Mouse (Mus musculus) ovary, postnatal 36 days (tissue): ENCODE results near the gene Spp1.

Source experiments
- DNase-seq: peaks from one replicate; pipeline ENCODE4 v3.0.0; 2022; ENCODE audit warnings: low spot score, mixed read lengths

Spp1 gene

DNA sequence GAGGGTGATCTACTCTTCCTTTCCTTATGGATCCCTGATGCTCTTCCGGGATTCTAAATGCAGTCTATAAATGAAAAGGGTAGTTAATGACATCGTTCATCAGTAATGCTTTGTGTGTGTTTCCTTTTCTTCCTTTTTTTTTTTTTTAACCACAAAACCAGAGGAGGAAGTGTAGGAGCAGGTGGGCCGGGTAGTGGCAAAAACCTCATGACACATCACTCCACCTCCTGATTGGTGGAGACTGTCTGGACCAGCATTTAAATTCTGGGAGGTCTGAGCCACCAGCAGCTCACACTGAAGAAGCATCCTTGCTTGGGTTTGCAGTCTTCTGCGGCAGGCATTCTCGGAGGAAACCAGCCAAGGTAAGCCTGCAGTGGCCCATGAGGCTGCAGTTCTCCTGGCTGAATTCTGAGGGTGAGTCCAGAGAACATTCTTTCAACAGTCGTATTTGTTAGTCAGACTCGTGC lies at the start of gene Spp1:
TSS of gene Spp1 (plus strand) at position 284 of the 467 bp plus-strand sequence.
- no peak for DNase-seq

DNA sequence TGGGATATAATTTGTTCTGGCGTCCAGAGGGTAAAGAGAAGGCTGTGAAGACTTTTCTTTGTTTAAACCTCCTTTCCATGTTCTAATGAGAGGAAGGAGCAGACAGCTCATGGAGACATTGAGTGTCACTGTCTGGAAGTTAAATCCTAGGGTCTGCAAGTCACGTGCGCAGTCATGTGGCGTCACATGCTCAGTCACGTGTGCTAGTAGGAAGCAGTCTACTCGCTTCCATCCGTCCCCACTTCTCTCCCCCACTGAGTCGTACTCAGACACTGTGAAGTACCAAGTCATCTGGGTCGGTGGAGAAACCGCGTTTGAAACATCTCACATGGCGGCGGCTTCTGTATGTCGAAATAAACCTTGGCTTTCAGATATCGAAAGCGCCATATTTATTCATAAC lies 49.4 kb upstream of the Spp1 start:
- no peak for DNase-seq

DNA sequence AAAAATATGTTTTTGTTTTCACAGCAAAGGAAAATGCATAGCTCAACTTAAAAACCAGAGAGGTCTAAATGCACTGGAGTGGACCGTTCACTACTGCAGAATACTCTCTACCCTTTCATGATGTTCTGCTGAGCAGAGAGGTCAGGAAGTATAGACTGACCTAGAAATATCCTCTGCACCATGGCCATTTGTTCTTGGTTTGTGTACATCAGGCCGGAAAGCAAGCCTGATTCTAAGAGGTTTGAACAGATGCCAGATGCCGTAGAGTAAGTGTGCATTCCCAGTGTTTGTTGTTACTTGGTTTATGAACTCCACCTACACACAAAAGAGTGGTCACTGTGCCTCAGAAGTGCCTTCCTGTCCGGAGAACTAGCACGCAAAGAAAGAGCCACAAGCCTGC lies 48.0 kb upstream of the Spp1 start:
- no peak for DNase-seq

DNA sequence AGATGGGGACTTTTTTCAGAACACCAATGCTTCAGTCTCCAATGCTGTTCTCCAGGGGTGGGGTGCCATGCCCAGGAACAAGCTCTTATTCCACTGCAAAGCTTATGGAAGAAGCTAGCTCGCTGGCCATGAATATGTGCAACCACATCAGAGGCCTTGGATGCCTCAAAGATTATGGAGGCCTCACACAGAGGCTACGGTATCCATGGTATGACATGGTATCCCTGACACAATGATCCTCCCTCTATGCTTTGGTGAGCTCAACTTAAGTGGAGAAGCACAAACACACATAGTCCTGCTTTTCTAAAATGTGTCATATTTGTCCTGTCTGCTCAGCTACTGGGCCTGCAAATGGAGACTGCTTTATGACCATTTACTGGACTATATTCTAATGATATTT lies 44.0 kb upstream of the Spp1 start:
- DNase-seq: no peak

DNA sequence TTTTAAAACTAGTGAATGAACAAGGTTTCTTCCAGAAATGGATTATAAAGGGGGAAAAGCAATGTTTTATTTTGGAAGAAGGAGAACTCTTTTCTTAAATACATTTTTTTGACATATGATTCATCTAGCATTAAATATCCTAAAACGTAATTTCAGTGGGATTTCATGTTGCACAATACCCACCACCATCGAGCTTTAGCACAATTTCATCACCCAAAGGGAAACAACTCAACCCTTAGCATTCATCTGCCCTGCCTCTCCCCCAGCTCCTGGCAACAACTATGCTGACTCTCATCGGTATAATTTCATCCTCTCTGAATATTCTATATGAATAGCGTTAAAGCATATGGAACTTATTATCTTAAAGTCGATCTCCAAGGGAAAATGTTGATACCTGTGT lies 42.1 kb upstream of the Spp1 start:
- DNase-seq: no peak

DNA sequence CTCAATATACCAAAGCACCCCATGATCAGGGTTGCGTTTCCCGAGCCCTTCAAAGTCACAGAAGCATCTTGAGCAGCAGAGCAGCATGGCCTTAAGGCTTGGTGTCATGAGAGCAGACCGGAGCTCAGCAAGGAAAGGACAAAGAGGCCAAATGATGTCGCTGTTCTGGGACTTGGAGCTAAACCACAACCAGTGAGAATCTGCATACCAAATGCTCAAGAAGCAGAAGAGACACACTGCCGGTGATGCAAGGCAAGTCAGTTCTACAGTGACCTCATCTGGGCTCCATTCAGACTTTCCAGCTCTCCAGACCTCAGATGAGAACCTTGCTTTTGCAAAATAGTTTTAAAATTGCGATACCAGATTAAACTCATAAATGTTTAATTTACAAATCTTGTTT lies 38.6 kb upstream of the Spp1 start:
- no peak for DNase-seq

DNA sequence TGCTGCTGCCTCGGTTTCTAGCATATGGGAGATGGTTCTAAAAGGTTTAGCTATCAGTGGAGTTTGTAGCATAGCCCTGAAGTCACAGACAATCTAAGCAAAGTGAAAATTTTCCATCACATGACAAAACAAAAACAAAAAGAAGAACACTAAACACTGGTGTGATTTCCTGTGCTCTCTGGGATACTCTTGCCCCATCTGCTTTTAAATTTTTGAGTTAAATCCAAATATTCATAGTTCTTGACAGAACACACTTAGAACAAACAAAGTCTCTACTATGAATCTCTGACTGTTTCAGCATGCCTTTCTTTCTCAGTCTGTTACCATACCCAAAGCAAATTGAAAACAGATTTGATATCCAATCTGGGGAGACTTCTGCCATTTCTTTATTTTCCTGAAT lies 36.9 kb upstream of the Spp1 start:
- no peak for DNase-seq

DNA sequence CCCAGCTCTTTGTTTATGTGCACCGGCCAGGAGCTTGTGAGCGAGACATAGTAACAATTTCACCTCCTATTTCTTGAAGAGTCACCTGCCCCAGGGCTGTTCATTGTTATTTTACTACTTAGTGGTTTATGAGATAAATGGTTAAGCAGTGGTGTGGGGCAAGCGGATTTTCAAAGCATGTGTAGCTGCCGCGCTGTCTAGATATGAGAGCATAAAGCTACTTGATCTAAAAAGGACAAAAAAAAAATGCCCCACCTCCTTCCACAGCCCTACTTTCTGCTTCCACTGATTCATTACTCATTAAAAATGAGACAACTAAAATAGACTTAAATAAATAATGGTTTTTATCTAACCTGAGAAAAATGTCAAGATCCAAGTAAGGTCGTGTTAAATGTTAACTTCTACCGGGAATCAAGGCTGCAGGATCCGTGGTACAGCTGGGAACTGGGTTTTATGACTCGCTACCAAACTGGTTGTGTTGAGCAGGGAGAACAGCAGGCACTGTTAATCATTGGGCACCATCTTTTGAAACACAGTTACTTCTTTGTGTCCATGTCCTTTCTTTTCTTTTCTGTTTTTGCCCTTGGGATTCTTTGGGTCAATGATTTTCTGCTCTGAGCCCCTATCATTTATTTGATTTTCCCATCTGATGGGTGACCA lies 35.5 kb upstream of the Spp1 start:
- no peak for DNase-seq

DNA sequence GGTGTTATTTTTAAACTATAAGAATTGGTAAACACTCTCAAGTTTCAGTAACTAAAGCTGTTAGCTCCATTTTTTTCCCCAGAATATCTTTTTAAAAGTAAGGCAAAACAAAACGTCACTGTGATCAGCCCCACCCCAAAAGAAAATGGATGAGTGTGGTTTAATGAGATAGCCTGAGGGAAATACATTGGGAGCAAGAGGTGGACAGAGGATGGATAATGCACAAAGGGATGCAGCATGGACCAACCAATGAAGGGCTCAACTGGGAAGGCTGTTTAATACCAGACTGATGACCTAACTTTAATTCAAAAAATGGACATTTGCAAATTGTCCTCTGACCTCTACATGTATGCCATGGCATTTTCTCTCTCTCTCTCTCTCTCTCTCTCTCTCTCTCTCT lies 34.9 kb upstream of the Spp1 start:
- no peak for DNase-seq

DNA sequence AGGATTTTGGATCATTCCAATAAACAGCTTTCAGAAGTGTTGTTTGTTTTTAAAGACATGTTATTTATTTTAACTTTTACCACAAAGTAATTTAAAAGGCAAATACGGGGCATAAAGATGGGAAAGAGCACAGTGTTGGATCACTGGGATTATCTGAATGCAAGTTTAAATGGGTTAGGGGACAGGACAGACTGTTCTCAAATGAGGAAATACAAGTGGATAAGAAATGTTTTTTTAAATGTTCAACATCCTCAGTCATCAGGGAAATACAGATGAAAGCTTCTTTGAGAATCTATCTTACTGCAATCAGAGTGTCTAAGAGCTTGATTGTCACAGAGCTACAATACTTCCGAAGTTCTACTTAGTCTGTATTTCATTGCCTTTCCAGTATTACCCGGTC lies 32.3 kb upstream of the Spp1 start:
- DNase-seq: no peak

DNA sequence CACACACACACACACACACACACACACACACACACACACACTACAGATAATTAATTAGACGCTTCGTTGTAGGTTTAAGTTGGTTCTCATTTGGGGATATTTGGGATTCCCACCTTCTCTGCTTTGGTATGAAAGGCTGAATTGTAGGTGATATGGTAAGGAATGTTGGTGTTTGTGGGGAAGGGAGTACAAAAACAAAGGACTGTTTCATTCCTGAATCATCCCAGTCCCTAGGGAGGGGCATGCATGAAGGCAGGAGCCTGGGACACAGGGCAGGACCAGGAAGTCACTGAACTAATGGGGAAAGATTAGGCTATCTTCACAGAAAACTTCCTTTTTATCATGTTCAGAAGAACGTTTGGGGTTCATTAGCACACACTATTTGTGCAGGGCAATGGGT lies 31.6 kb upstream of the Spp1 start:
- DNase-seq: no peak

DNA sequence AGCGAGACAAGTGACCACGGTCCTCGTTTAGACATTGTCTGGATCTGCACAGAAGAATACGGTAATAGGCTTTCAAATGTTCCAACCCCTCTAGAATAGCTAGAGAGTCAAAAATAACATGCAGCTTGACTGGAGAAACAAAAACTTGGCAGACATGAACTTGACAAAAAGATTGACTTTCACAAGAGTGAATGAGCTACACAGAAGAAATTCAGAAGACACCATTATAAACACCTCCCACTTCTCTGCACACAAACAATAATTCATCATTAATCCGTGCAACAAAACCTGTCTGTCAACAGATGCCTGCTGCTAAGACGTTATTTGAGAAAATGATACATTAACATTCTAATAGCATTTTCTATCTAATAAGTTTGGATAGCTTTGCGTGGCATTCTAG lies 30.4 kb upstream of the Spp1 start:
- DNase-seq: no peak

DNA sequence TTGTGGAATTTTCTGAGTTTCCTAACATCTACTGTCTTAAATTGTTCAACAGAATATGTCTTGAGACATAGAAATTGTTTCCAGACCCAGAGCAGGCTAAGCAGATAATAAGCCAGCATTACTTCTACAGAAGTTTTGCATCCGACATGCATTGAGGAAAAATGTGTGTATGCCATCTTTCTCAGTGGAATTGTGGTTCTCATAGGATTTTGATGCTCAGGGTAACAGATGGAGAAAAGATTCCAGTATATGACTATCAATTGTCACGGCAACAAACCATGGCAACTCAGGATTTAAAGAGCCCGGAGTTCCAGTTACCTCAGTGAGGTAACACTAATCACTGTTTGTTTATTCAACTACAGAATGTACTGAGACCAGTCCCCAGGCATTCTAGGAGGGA lies 29.9 kb upstream of the Spp1 start:
- DNase-seq: no peak

DNA sequence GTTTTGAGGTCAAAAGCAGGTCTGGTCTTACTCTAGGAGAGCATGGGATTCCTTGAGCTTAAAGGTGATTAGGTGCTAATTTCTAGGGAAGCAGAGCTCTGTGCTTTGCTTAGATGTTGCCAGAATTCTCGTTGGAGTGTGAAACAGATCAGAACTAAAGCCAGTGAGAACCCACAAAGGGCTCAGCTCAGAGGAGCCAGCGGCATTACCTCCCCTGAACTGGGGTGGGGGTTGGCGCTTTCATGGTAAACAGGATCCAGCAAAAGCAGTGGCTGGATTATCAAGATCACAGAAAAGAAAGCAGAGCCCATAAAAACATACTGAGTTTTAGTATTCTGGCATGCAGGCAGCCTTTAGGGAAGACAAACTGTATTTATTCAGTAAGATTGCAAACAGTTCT lies 28.2 kb upstream of the Spp1 start:
- no peak for DNase-seq

DNA sequence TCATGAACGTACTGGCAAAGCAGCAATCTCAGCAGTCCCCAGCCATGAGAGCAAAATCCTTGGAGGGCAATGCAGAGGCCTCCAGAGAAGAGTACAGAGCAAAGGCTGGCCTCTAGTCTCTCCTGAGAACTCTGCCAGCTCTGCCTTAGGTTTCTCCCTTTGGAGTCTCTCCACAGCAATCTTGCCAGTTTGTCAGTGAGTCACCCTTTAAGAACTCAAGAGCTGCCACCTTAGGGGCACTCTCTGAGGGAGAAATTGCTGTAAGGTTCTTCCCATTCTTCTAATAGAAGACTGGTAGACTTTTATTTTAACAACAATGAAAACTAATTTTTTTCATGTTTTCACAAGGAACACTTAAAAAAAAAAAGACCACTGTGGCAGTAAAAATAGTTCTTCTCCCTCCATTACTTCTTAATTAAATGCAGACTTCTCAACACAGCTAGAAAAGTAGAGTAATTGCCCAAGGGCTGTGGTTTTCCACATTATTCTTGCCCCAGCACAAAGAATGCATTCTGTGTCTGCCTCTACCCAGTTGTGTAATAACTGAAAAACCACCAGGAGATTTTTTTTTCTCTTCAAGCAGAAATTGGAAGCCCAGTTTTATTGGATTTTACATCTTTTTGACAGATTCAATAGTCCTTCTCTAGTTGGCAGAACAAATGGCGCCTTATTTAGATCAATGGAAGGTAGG lies 27.2 kb upstream of the Spp1 start:
- DNase-seq: no peak

DNA sequence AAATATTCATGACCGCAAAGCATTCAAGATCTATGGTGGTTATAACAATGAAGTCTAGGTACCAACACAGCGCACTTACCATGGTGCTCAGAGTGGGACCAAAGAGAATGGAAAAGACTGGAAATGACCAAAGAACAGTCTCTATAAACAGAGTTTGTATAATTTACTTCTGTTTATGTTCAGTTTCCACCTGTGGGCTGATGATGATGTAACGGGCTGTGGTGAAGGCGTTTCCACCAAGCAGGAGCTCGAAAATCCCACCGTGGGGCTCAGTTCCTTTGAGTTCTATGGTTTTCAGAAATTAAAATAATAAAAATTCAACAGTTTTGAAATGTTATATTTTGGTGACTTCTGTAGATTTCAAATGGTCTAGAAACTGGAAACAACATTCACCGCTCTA lies 26.4 kb upstream of the Spp1 start:
- no peak for DNase-seq

DNA sequence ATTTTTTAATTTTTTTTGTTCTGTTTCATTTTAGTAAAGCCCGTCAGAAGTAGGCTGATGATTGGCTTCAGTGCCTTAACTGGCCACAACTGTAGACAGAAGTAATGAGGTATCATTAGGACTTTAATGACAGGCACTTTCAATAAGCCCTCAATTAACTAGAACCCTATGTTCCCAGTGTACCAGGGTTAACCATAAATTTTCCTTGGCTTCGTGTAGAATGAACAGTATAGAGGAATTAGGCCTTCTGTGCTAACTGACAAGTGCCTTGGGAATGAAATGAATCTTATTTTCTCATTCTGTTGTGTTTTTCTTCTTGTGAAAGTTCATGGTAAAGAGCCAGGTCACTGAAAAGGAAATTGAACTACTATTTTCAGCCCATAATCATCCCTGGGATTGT lies 18.9 kb upstream of the Spp1 start:
- DNase-seq: no peak

DNA sequence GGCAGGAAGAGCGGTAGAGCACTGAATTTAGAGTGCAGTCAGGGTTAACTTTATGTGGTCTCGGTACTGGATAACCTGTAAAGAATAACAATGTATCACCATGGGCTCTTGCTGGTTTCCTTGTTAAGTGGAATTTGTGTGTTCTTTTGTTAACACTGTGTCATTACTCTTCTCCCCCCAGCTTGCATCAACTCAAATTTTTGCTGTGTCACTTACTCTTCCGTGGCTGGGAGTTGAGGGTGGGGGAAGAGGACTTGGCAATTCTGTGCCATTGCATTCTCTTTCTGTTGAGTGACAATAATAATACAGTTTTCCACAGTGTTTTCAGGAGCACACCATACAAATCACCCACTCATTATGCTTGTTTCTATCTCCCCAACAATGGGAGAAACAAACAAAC lies 17.9 kb upstream of the Spp1 start:
- no peak for DNase-seq

DNA sequence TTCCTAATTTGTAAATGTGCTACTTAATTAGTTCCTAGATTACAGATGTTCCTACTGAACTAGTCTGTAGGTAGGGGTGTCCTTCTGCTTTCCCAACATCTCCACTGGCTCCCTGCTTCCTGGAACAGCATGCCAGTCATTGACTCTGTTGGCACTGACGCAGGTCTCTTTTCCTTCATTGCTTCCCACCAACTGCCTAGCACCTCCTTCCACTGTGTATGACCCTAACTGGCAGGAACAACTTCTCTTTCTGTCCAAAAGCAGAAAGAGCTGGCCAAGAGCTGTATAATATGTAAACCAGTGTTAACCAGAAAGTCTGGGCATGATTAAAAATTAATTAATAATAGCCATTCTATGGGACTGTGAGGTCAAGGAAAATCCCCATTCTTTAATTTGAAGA lies 17.2 kb upstream of the Spp1 start:
- DNase-seq: no peak

DNA sequence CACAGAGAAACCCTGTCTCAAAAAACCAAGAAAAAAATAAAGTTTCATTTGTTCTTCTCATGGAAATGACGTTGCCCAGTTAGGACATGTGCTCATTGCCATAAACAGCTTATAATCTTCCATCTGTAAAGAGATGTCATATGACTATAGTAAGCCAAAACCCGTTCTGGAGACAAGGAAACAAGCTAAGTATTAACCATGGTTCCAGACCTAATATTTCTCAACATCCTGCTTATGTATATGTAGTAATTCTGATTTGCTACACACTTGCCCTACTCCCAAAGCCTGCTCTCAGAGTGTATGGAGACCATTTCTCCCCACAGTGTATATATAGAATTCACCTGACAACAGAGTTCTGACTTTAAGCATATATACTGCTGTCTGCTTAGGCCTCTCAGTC lies 12.9 kb upstream of the Spp1 start:
- no peak for DNase-seq

DNA sequence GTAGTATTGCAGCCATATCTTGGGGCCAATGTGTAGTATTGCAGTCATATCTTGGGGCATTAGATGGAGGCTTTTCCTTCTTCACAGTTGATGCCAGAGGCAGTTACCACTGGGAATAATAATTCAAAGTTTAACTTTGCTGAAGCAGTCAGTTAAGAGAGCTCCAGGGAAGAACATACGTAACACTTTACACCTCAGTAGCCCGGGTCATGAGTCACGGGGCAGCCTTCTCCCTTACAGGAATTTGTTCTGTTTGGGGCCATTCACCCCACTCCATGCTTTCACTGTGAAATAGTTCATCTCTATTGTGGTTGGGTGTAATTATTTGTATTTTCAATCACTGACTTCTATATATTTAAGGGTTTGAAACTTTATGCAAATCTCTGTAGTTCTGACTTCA lies 11.1 kb upstream of the Spp1 start:
- DNase-seq: no peak

DNA sequence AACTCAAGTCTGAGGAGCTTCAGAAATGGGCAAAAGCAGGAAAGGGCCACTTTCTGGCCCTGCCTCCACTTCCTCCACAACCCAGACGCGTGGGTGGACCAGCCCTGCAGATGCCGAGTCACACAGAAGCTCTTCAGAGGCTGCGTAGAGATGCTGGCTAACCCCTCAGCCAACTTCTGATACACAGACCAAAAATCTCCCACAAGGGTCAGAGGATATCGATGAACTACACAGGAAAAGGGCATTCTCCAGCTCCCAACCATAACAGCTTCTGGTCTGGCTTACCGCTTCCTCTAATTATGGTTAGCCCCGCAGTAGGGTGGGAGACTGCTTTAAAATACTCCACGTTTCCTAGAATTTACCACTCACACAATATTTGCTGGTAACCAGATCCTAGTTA lies 9.0 kb upstream of the Spp1 start:
- no peak for DNase-seq

DNA sequence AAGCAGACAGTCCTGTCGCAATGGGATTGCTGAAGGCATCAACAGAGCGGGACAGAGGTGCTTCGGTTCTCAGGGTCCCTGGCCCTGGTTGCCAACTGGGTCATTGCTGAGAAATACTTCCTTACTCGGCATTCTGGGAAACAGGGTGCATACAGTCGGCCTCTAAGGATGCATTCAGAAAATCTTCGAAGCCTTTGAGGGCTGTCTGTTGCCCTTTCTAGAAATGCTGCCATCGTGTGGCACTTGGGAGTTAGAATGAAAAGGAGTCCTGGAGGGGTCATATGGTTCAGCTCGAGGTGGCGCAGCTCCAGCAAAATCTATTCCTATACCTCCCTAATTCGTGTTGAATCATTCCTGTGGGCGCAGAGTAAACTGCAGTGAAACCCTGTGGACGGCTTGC lies 2.0 kb upstream of the Spp1 start:
- peak; percentile 13 for DNase-seq

DNA sequence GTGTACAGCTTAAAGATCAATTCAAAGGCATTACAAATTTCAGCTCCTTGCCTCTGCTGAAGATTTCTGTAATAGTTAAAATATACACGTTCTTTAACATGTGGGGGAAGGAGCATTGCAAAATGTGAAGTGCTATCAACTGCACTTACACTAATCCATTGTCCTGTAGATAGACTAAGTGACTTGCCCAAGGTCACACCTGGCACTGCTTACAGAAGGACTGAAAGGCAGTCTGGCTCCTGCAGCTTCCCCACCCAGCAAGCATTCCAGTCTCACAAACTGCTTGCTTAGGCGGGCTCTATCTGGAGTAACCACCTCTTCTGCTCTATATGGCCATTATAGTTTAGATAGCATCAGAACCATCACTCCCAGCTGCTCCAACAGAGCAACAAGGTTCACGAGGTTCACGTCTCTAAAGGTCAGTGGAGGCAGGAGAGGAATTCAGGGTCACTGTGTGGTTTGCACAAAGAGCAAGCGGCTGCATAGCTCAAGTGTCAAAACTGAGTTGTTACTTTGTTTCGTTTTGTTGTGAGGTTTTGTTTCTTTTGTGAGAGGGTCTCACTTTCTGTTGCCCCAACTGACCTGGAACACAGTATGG lies 851 bp upstream of the Spp1 start:
- no peak for DNase-seq
